Mouse (Mus musculus) lung, adult 18-20 months (tissue): Measurements from ENCODE around the gene Tefm.

Experiments used
- DNase-seq, 2 experiments: peaks; one replicate each; pipeline ENCODE4 v3.0.0; 2022; ENCODE audit warnings: mixed read lengths in 2 of 2

Gene Tefm

GRCm38 (mm10) chr11:80090555-80091164 is 51.3 kb downstream of the Tefm start:
- no peak for DNase-seq

GRCm38 (mm10) chr11:80089817-80090214 is 52.2 kb downstream of the Tefm start:
- DNase-seq: no peak

GRCm38 (mm10) chr11:80088917-80089816 is 52.8 kb downstream of the Tefm start, which contains the start of gene Atad5:
Atad5 (plus strand) TSS chr11:80089400.
- DNase-seq: peak; percentile 86 to 87

- DNase-seq: peak; percentile 80 to 86
Observed at GRCm38 (mm10) chr11:80086844-80087243, 55.1 kb downstream of the Tefm start.
